10 mouse cellular contexts compared by ENCODE assay signal in the genomic region with DNA sequence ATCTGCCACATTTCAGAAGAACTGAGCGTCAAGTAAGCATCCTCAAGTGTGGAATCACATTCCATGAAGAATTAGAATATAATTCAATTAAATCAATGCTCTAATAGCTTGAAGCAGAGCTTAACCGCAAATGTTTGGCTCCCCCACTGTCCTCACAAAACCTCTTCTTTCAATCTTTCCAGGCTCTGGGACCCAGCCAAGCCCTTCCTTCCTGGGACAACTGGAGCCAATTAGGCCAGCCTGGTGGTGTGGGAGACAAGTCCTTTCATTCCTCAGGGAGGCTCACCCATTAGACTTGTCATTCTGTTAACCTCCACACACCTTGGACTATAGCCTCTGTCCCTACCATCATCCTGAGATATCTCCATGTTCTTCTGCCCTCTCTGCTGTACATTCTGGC. TPM values are rescaled to one million over a fixed set of nuclear protein-coding genes. Genes with fewer than 3 reads are reported as not detected.
A peak's percentile ranks its signal among the peaks of the same experiment; 100 is the strongest.
DNase-seq lines count a peak whose midpoint lies in the region; ATAC-seq and TF ChIP-seq lines count a peak whose summit lies in the region.
"Had no signal": no experiment of that assay in that cellular context is flagged by ENCODE, and none has a peak within 500 bp of the region (broad histone marks: within the 10 kb centered on the region; RNA-seq: fewer than 3 reads in every experiment).

No protein-coding gene starts in this region.

- no peak overlapping the region for H3K4me2 ChIP-seq in hindbrain, postnatal 0 days (ENCODE audit: low read depth, low read length)
- H3K4me2 ChIP-seq in hindbrain, embryonic 16.5 days (ENCODE audit: low read length) = no peak overlapping the region
- H3K4me2 ChIP-seq: midbrain, embryonic 12.5 days had no signal

- no peak overlapping the region for H3K27ac ChIP-seq in hindbrain, postnatal 0 days
- no peak overlapping the region for H3K27ac ChIP-seq in hindbrain, embryonic 16.5 days (ENCODE audit: low read depth, low read length)
- H3K27ac ChIP-seq: midbrain, embryonic 12.5 days had no signal

- no peak for TF ChIP-seq CTCF in hindbrain, postnatal 0 days (IDR thresholded peaks at IDR 0.05; ENCODE audit: low read depth)

- no peaks in the 10 kb centered on the region for H3K27me3 ChIP-seq in hindbrain, postnatal 0 days (ENCODE audit: insufficient read depth, low read length)
- no peaks in the 10 kb centered on the region for H3K27me3 ChIP-seq in hindbrain, embryonic 16.5 days (replicated peaks; ENCODE audit: control insufficient read depth, insufficient read depth, low read length)
- H3K27me3 ChIP-seq: midbrain, embryonic 12.5 days had no signal

- no peak overlapping the region for H3K4me3 ChIP-seq in hindbrain, postnatal 0 days (ENCODE audit: low read length)
- H3K4me3 ChIP-seq in hindbrain, embryonic 16.5 days (ENCODE audit: low read length) = no peak overlapping the region
- H3K4me3 ChIP-seq: midbrain, embryonic 12.5 days had no signal

- 49% methylated on average over 2 of the region's 2 CpGs for WGBS in hindbrain, postnatal 0 days
- WGBS in hindbrain, embryonic 16.5 days = 83% methylated on average over 2 of the region's 2 CpGs

- ATAC-seq in hindbrain, postnatal 0 days = no peak
- ATAC-seq in hindbrain, embryonic 16.5 days = no peak

- H3K36me3 ChIP-seq in hindbrain, postnatal 0 days (ENCODE audit: insufficient read depth, low read length) = no peaks in the 10 kb centered on the region
- no peaks in the 10 kb centered on the region for H3K36me3 ChIP-seq in hindbrain, embryonic 16.5 days (ENCODE audit: control insufficient read depth, insufficient read depth, low read length)
- H3K36me3 ChIP-seq: midbrain, embryonic 12.5 days had no signal

- H3K9ac ChIP-seq in hindbrain, postnatal 0 days (replicated peaks; ENCODE audit: low read length) = no peak overlapping the region
- H3K9ac ChIP-seq in hindbrain, embryonic 16.5 days (ENCODE audit: low read depth, low read length) = no peak overlapping the region
- H3K9ac ChIP-seq: midbrain, embryonic 12.5 days had no signal

- DNase-seq in hindbrain, postnatal 0 days (ENCODE audit: low spot score) = peak; percentile 28
- peak; percentile 98 for DNase-seq in Muller cell, postnatal 12 days (ENCODE audit: inconsistent ontology term)
- DNase-seq in gastrocnemius, adult 18-20 months (ENCODE audit: low spot score) = peak; percentile 61
- peak; percentile 85 for DNase-seq in kidney, postnatal 10 days
- DNase-seq in thymus, postnatal 25 days = no peak
- DNase-seq in ovary, postnatal 14 days (ENCODE audit: low spot score) = no peak

- no peaks in the 10 kb centered on the region for H3K9me3 ChIP-seq in hindbrain, postnatal 0 days (ENCODE audit: low read length)
- no peaks in the 10 kb centered on the region for H3K9me3 ChIP-seq in hindbrain, embryonic 16.5 days (ENCODE audit: control insufficient read depth, low read length)
- H3K9me3 ChIP-seq: midbrain, embryonic 12.5 days had no signal

- H3K4me1 ChIP-seq in hindbrain, postnatal 0 days (ENCODE audit: insufficient read depth, low read length) = no peaks in the 10 kb centered on the region
- H3K4me1 ChIP-seq in hindbrain, embryonic 16.5 days (ENCODE audit: control insufficient read depth, insufficient read depth, low read depth, low read length) = no peaks in the 10 kb centered on the region
- H3K4me1 ChIP-seq: midbrain, embryonic 12.5 days had no signal

RNA-seq across cellular contexts. Expression of gene Ppp1r2, which starts 6.9 kb away (rescaled TPM):
- total RNA-seq in hindbrain, postnatal 0 days (2014; rRNA removed) = 53.4 and 59.6 TPM in 2 replicates
- polyA plus RNA-seq in hindbrain, postnatal 0 days (2015; fragmentation: Nextera tagmentation; extraction: Ambion mirVana) = 104 TPM in 2 replicates
- polyA plus RNA-seq in hindbrain, embryonic 16.5 days (2015; fragmentation: Nextera tagmentation; extraction: Ambion mirVana) = 95.0 and 95.9 TPM in 2 replicates
- 10 to 100 TPM; 83.4 to 98.3 TPM for total RNA-seq in gastrocnemius, adult 18-20 months (2021)

RNA-seq across cellular contexts. Expression of gene Apod, which starts 32.6 kb away (rescaled TPM):
- 48.1 and 68.5 TPM in 2 replicates for total RNA-seq in hindbrain, postnatal 0 days (2014; rRNA removed)
- 293 and 295 TPM in 2 replicates for polyA plus RNA-seq in hindbrain, postnatal 0 days (2015; fragmentation: Nextera tagmentation; extraction: Ambion mirVana)
- 119 and 120 TPM in 2 replicates for polyA plus RNA-seq in hindbrain, embryonic 16.5 days (2015; fragmentation: Nextera tagmentation; extraction: Ambion mirVana)
- total RNA-seq in gastrocnemius, adult 18-20 months (2021) = 10 to 100 TPM; 41.6 to 82.1 TPM
- total RNA-seq: common myeloid progenitor, adult 5-6 weeks had no signal
- polyA plus RNA-seq: liver, embryonic 16.5 days had no signal

Comparison
In these comparisons a context has a peak if more than half of its experiments do, and no peak if none do; other contexts are left out.
1. DNase-seq: peak in hindbrain, postnatal 0 days (single experiment), Muller cell, postnatal 12 days (single experiment), gastrocnemius, adult 18-20 months (single experiment) and kidney, postnatal 10 days (single experiment); none in thymus, postnatal 25 days (single experiment) and ovary, postnatal 14 days (single experiment).